Mouse (Mus musculus) stomach, embryonic 14.5 days (tissue): ENCODE data around the gene Actl6a. TPM values are rescaled to one million over a fixed set of nuclear protein-coding genes. Genes with fewer than 3 reads are reported as not detected.

Source experiments
- ATAC-seq: fragments of 200-750 bp; cut with Nextera tagmentation; 2 replicates; pipeline ENCODE4 v1.8.0; 2017; ENCODE audit warnings: low read depth, moderate TSS enrichment; ENCODE audit not compliant: insufficient number of reproducible peaks, insufficient read depth, low FRiP score
- H3K27ac ChIP-seq: fragments of 300-500 bp; sonication (generic); 2 replicates; pipeline ENCODE4 v1.5.1; 2014; ENCODE audit warnings: mild to moderate bottlenecking, low read length, moderate library complexity, mixed read lengths
- H3K27me3 ChIP-seq: fragments of 300-500 bp; sonication (generic); 2 replicates; pipeline ENCODE4 v1.6.1; 2014; ENCODE audit warnings: low read length, control low read depth, mixed read lengths; ENCODE audit not compliant: control insufficient read depth, insufficient read depth
- H3K36me3 ChIP-seq: fragments of 300-500 bp; sonication (generic); 2 replicates; pipeline ENCODE4 v1.6.1; 2014; ENCODE audit warnings: mild to moderate bottlenecking, control low read depth, low read length, moderate library complexity, mixed read lengths; ENCODE audit not compliant: control insufficient read depth, insufficient read depth
- H3K4me1 ChIP-seq: fragments of 300-500 bp; sonication (generic); 2 replicates; pipeline ENCODE4 v1.6.1; 2014; ENCODE audit warnings: low read length, control low read depth, mixed read lengths; ENCODE audit not compliant: control insufficient read depth, insufficient read depth
- H3K4me2 ChIP-seq: fragments of 300-500 bp; sonication (generic); replicated peaks from 2 replicates; pipeline ENCODE4 v1.6.1; 2014; ENCODE audit warnings: low read depth, low read length, control low read depth
- H3K4me3 ChIP-seq: fragments of 300-500 bp; sonication (generic); 2 replicates; pipeline ENCODE4 v1.5.1; 2014; ENCODE audit warnings: low read depth, low read length, control low read depth
- H3K9ac ChIP-seq: fragments of 300-500 bp; sonication (generic); replicated peaks from 2 replicates; pipeline ENCODE4 v1.6.1; 2014; ENCODE audit warnings: low read depth, mild to moderate bottlenecking, control low read depth, low read length, moderate library complexity, mixed read lengths
- H3K9me3 ChIP-seq: fragments of 300-500 bp; sonication (generic); 2 replicates; pipeline ENCODE4 v1.6.1; 2016; ENCODE audit warnings: low read depth, low read length, control low read depth; ENCODE audit not compliant: control insufficient read depth
- WGBS: fragments of 180-500 bp; shearing (Covaris S2); extraction: QIAGEN DNeasy Blood & Tissue Kit; methylation state at CpG from one replicate; pipeline ENCODE4 v1.1.7; 2014; 5-methylcytosine and 5-hydroxymethylcytosine counted together
- polyA plus RNA-seq: library from polyadenylated mRNA; unstranded; fragments of >200 nt; fragmentation: Nextera tagmentation; extraction: Ambion mirVana; gene quantifications from 2 replicates; pipeline ENCODE4 v1.2.1, GENCODE M21; 2014

Gene Actl6a
- polyA plus RNA-seq, 1 experiment from 2014 or later, result 154 TPM

- H3K27ac ChIP-seq, result no peak overlapping the region
- no peak for ATAC-seq
Measured at GRCm38 (mm10) chr3:32689567-32689999, 16.5 kb upstream of the Actl6a start.

GRCm38 (mm10) chr3:32690008-32690407, 16.1 kb upstream of the Actl6a start:
- ATAC-seq, result no peak
- Histone ChIP-seq H3K27ac (no peak overlapping the region), H3K9ac (no peak overlapping the region)

More at GRCm38 (mm10) chr3:32689567-32689999, 16.5 kb upstream of the Actl6a start:
- 56% methylated on average over 9 of the region's 9 CpGs for WGBS
- Histone ChIP-seq H3K9me3 (no peaks in the 10 kb centered on the region), H3K4me1 (no peaks in the 10 kb centered on the region), H3K36me3 (no peaks in the 10 kb centered on the region), H3K27me3 (no peaks in the 10 kb centered on the region), H3K4me2 (no peak overlapping the region), H3K9ac (no peak overlapping the region), H3K4me3 (no peak overlapping the region)

GRCm38 (mm10) chr3:32690901-32691300, 15.2 kb upstream of the Actl6a start:
- no peaks in the 10 kb centered on the region for H3K4me1 ChIP-seq
- H3K9ac ChIP-seq, result no peak overlapping the region
- no peak overlapping the region for H3K4me2 ChIP-seq
- 69% methylated on average over 1 of the region's 1 CpGs for WGBS
- H3K4me3 ChIP-seq, result no peak overlapping the region
- ATAC-seq, result no peak
- no peak overlapping the region for H3K27ac ChIP-seq
- no peaks in the 10 kb centered on the region for H3K36me3 ChIP-seq
- no peaks in the 10 kb centered on the region for H3K27me3 ChIP-seq
- H3K9me3 ChIP-seq, result no peaks in the 10 kb centered on the region

More at GRCm38 (mm10) chr3:32690008-32690407, 16.1 kb upstream of the Actl6a start:
- no peaks in the 10 kb centered on the region for H3K4me1 ChIP-seq
- no peaks in the 10 kb centered on the region for H3K9me3 ChIP-seq
- 83% methylated on average over 3 of the region's 3 CpGs for WGBS
- no peak overlapping the region for H3K4me2 ChIP-seq
- H3K36me3 ChIP-seq, result no peaks in the 10 kb centered on the region
- H3K4me3 ChIP-seq, result no peak overlapping the region
- H3K27me3 ChIP-seq, result no peaks in the 10 kb centered on the region

GRCm38 (mm10) chr3:32691841-32692240, 14.3 kb upstream of the Actl6a start:
- 51% methylated on average over 5 of the region's 5 CpGs for WGBS
- Histone ChIP-seq H3K27ac (no peak overlapping the region), H3K4me1 (no peaks in the 10 kb centered on the region), H3K4me3 (no peak overlapping the region), H3K36me3 (no peaks in the 10 kb centered on the region), H3K27me3 (no peaks in the 10 kb centered on the region), H3K9ac (no peak overlapping the region), H3K9me3 (no peaks in the 10 kb centered on the region), H3K4me2 (no peak overlapping the region)
- ATAC-seq, result no peak

- Histone ChIP-seq H3K36me3 (no peaks in the 10 kb centered on the region), H3K27ac (no peak overlapping the region), H3K27me3 (no peaks in the 10 kb centered on the region), H3K4me1 (no peaks in the 10 kb centered on the region), H3K9me3 (no peaks in the 10 kb centered on the region), H3K9ac (no peak overlapping the region), H3K4me2 (no peak overlapping the region), H3K4me3 (no peak overlapping the region)
- ATAC-seq, result no peak
- 71% methylated on average over 5 of the region's 5 CpGs for WGBS
Measured at GRCm38 (mm10) chr3:32694211-32694610, 11.9 kb upstream of the Actl6a start.

- Histone ChIP-seq H3K4me1 (no peaks in the 10 kb centered on the region), H3K27me3 (no peaks in the 10 kb centered on the region), H3K9ac (no peak overlapping the region), H3K4me3 (no peak overlapping the region), H3K27ac (no peak overlapping the region), H3K4me2 (no peak overlapping the region), H3K36me3 (no peaks in the 10 kb centered on the region), H3K9me3 (no peaks in the 10 kb centered on the region)
- ATAC-seq, result no peak
- 70% methylated on average over 12 of the region's 12 CpGs for WGBS
Measured at GRCm38 (mm10) chr3:32694737-32695582, 11.1 kb upstream of the Actl6a start.

GRCm38 (mm10) chr3:32695583-32695980, 10.5 kb upstream of the Actl6a start:
- Histone ChIP-seq H3K27me3 (no peaks in the 10 kb centered on the region), H3K4me3 (no peak overlapping the region), H3K9me3 (no peaks in the 10 kb centered on the region), H3K27ac (no peak overlapping the region), H3K4me1 (no peaks in the 10 kb centered on the region), H3K9ac (no peak overlapping the region), H3K4me2 (no peak overlapping the region), H3K36me3 (no peaks in the 10 kb centered on the region)
- ATAC-seq, result no peak
- 83% methylated on average over 4 of the region's 4 CpGs for whole genome bisulfite sequencing

- H3K9me3 ChIP-seq, result no peaks in the 10 kb centered on the region
- H3K9ac ChIP-seq, result no peak overlapping the region
- H3K4me2 ChIP-seq, result no peak overlapping the region
- H3K27ac ChIP-seq, result no peak overlapping the region
- H3K36me3 ChIP-seq, result no peaks in the 10 kb centered on the region
- no peaks in the 10 kb centered on the region for H3K27me3 ChIP-seq
- ATAC-seq, result peak; percentile 65; the same call in 1 of the 2 replicates
- 37% methylated on average over 7 of the region's 7 CpGs for WGBS
- no peak overlapping the region for H3K4me3 ChIP-seq
- H3K4me1 ChIP-seq, result no peaks in the 10 kb centered on the region
Measured at GRCm38 (mm10) chr3:32698228-32698863, 7.8 kb upstream of the Actl6a start.
